Mouse (Mus musculus) cerebellum, adult 18-20 months (tissue): ENCODE data around the gene Gng3.
"Not testable (repeated sequence)": the region's sequence is repeated elsewhere in the genome, so short reads cannot be mapped to it uniquely, and the experiment has no call there.

Source experiments
- DNase-seq, 2 experiments: peaks; one replicate each; pipeline ENCODE4 v3.0.0; 2021

Gene Gng3

GRCm38 (mm10) chr19:8844371-8845129 lies 5.6 kb upstream of the Gng3 start:
- DNase-seq = peak; percentile 77 to 82

- no peak for DNase-seq
Observed at GRCm38 (mm10) chr19:8842961-8843360, 4.0 kb upstream of the Gng3 start.

- peak in 1 of 2 experiments; percentile 44 for DNase-seq
Observed at GRCm38 (mm10) chr19:8841012-8841411, 2.0 kb upstream of the Gng3 start.

- peak; percentile 85 to 89 for DNase-seq
Observed at GRCm38 (mm10) chr19:8839908-8840791, 1.2 kb upstream of the Gng3 start.

- peak; percentile 53 to 73 for DNase-seq
Observed at GRCm38 (mm10) chr19:8838041-8838730, 808 bp downstream of the Gng3 start.

GRCm38 (mm10) chr19:8837251-8837791 lies 1.7 kb downstream of the Gng3 start, which contains the start of gene Bscl2:
TSS of gene Bscl2 (plus strand) at chr19:8837467.
- peak; percentile 85 to 88 for DNase-seq

GRCm38 (mm10) chr19:8836327-8836726 lies 2.7 kb downstream of the Gng3 start:
- not testable (repeated sequence) for DNase-seq

GRCm38 (mm10) chr19:8832971-8833370 lies 6.0 kb downstream of the Gng3 start:
- no peak for DNase-seq

GRCm38 (mm10) chr19:8831262-8831661 lies 7.7 kb downstream of the Gng3 start:
- no peak for DNase-seq

- no peak for DNase-seq
Observed at GRCm38 (mm10) chr19:8830664-8831063, 8.3 kb downstream of the Gng3 start.

GRCm38 (mm10) chr19:8829660-8830059 lies 9.3 kb downstream of the Gng3 start, which contains the start of gene AC129217.1:
TSS of gene AC129217.1 (plus strand) at chr19:8829773.
- DNase-seq = no peak

- DNase-seq = peak; percentile 70 to 77
Observed at GRCm38 (mm10) chr19:8822696-8823095, 16.3 kb downstream of the Gng3 start.

- DNase-seq = no peak
Observed at GRCm38 (mm10) chr19:8821146-8821545, 17.8 kb downstream of the Gng3 start.

- DNase-seq = peak in 1 of 2 experiments; percentile 64
Observed at GRCm38 (mm10) chr19:8820424-8820956, 18.5 kb downstream of the Gng3 start.

GRCm38 (mm10) chr19:8819596-8820423 lies 19.2 kb downstream of the Gng3 start, which contains the start of gene Hnrnpul2:
TSS of gene Hnrnpul2 (plus strand) at chr19:8820010.
- peak; percentile 99 for DNase-seq

GRCm38 (mm10) chr19:8818801-8819595 lies 20.0 kb downstream of the Gng3 start, which contains the start of gene Ttc9c:
TSS of gene Ttc9c (minus strand) at chr19:8819333.
- peak; percentile 94 to 98 for DNase-seq

GRCm38 (mm10) chr19:8818301-8818798 lies 20.6 kb downstream of the Gng3 start:
- peak in 1 of 2 experiments; percentile 32 for DNase-seq

GRCm38 (mm10) chr19:8817001-8817400 lies 22.0 kb downstream of the Gng3 start:
- no peak for DNase-seq

- DNase-seq = no peak
Observed at GRCm38 (mm10) chr19:8815812-8816211, 23.2 kb downstream of the Gng3 start.

- DNase-seq = no peak
Observed at GRCm38 (mm10) chr19:8806810-8807209, 32.2 kb downstream of the Gng3 start.
